Mouse (Mus musculus) frontal cortex, adult (tissue): Measurements from ENCODE around the gene Gpr4.
A peak's percentile ranks its signal among the peaks of the same experiment; 100 is the strongest.

Experiments
- ATAC-seq: cut with Nextera tagmentation; 2 replicates; pipeline ENCODE4 v1.9.2; 2017; ENCODE audit warnings: mild to moderate bottlenecking, moderate library complexity, mixed read lengths; ENCODE audit not compliant: low TSS enrichment

Gene Gpr4

GRCm38 (mm10) chr7:19194676-19195075, 17.7 kb upstream of the Gpr4 start:
- ATAC-seq: no peak

DNA sequence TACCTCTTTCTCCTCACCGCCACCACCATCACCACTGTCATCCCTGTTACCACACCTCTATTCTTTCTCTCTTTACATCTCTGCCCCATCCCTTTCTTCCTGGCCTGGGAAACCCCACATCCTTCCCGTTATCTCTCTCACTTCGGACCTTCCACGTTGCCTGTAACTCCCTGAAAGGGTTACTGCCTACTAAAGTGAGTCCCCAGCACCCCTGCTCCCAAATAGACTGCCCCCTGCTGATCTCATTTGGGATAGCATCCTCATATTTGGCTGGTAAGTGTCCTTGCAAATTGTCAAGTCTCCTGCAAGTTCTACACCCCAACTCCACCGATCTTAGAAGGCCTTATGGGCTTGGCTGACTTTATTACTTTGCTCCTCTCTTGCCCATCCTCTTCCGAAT, 15.7 kb upstream of the Gpr4 start:
- no peak for ATAC-seq

GRCm38 (mm10) chr7:19197985-19198384, 14.4 kb upstream of the Gpr4 start:
- no peak for ATAC-seq

DNA sequence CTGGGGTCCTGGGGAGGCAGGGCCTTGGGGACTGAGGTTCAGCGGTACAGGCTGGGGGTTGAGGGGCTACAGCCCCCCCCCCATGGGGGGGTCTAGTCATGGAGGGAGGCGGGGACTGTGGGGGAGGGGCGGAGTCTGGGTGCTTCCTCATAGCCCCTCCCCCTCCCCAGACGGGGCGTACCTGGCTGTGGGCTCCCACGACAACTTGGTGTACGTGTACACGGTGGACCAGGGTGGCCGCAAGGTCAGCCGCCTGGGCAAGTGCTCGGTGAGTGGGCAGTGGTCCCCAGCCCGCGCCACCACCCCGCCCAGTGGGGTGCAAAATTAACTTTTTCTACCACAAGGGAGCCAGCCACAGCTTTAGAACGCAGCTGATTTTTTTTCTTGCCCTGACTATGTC, 10.7 kb upstream of the Gpr4 start:
- ATAC-seq: no peak

DNA sequence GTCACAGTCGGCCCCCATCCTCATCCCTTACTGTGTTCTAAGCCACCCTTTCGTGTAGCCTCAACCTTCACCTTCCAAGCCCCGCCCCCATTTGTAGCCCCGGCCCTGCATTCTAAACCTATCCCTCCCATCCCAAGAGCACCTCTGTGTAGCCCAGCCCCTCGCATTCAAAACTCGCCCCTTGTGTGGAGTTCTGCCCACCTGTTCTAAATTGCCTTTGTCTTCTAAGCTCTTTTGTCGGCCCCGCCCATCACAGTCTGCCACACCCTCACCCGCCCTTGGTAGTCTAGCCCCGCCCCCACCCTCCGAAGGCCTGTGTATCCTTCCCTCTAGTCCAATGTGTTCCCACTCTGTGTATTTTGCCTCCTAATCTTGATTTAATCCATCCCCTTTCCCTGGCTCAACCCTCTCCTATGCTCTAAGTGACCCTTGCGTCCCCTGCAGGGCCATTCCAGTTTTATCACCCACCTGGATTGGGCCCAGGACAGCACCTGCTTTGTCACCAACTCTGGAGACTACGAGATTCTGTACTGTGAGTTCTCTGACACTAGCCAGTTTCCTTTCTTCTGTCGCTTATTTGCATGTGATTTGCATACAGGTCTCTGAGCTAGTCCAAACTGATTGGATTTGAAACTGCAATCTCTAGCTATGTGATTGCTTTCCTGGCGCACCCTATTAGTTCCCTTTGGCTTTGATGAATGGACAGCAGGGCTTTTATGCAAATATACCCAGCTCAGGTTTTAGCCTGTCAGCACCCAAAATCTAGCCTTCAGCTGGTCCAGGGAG, 10.1 kb upstream of the Gpr4 start:
- ATAC-seq: no peak

GRCm38 (mm10) chr7:19208201-19208910, 4.0 kb upstream of the Gpr4 start:
- ATAC-seq: 0 out of 2 replicates have a peak, but pooled peaks have one; percentile 23

DNA sequence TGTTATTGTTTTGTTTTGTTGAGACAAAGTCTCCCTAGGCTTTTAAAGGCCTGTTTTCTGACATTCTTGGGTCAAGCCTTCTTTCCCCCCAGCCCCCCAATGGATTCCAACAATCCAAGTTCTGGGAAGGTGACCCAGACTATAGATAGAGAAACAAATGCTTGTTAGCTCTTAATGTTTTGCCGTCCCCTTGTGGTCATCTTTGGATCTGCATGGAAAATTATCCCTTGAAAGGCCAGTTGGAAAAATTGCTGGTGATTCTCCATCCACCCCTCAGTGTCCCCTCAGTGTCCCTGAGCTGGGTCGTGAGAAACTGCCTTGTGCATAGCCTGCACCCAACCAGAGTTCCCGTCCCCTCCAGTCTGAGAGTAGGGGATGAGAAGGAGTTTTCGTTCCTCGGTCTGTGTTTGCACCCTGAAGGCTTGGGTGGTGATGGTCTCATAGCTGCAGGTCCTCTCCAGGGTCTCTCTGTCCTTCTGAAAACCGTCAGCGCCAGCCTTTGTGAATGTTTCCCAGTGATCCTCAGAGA, 3.3 kb upstream of the Gpr4 start:
- ATAC-seq: peak; percentile 44; the same call in 1 of the 2 replicates

DNA sequence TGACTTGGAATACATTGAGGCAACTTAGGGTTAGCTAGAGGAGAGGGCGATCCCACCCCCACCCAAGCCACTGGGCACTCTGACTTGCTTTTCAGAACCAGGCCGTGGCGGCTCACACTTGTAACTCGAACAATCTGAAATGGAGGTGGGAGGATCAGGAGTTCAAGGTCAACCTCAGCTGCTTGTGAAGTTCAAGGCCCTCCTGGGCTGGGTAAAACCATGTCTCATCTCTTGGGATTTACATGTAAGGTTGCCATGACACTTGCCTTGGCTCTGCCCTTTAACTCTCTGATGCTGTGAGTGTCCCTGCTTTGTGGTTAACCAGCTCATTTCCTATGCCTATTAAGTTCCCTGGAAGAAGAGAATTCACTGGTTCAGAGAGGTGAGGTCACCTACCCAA, 2.8 kb upstream of the Gpr4 start:
- ATAC-seq: no peak

- no peak for ATAC-seq
Observed at GRCm38 (mm10) chr7:19210010-19210409, 2.3 kb upstream of the Gpr4 start.

DNA sequence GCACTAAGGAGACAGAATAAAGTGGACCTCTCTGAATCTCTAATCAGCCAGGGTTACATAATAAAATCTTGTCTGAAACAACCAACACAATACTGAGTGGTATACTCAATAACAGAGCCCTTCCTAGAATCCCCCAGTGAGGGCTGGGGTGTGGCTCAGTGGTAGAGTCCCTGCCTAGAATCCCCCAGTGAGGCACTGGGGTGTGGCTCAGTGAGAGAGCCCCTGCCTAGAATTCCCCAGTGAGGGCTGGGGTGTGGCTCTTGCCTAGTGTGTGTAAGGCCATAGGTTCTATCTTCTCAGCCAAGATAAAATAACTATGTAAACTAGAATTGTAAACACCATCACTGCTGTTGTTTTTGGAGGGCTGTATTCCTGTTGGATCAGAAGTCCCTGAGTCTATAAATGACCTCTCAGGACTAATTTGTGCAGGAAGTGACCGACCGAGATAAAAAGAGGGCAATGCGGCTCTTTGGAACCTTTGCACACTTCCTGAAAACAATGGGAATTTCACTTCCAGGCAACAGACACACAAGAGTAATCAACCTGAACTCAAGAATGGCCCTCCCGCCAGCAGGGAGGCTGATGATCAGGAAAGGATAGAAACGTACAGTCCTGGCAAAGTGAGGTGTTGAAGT, 1.2 kb upstream of the Gpr4 start:
- ATAC-seq: no peak

DNA sequence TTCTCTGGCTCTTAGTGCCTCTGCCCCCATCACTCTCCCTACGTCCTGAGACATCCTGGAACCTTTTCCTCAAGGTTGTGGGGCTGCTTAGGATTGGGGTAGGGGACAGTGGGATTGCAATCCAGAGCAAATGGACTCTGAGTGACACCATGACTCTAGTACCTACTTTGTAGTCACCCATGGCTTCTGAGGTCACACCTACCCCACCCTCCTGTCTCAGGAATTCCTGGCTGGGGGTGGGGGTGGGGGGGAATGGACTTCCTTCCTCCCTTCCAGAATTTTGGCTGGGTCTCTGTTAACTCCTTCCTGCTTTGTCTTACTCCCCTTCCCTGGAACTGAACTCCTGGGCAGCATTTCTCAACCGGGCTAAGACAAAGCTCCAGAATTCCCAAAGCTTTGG, 1.0 kb downstream of the Gpr4 start:
- ATAC-seq: no peak

- ATAC-seq: no peak
Observed at GRCm38 (mm10) chr7:19214369-19214768, 2.0 kb downstream of the Gpr4 start.

- ATAC-seq: no peak
Observed at GRCm38 (mm10) chr7:19214940-19215339, 2.6 kb downstream of the Gpr4 start.

DNA sequence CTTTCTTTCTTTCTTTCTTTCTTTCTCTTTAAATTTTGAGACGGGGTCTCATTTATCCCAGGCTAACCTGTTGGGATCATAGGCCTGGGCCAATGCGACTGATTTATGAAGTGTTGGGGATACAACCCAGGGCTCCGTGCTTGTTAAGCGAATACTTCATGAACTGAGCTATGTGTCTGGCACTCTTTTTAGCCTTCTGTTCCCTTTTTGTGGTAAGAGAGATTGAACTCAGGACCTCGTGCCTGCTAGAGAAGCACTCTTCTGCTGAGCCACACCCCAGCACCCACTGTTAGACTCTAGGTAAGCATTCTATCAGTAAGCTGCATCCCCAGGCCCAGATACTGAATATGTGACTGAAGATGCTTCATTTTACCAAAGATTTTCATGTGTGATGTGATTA, 5.2 kb downstream of the Gpr4 start:
- ATAC-seq: no peak

DNA sequence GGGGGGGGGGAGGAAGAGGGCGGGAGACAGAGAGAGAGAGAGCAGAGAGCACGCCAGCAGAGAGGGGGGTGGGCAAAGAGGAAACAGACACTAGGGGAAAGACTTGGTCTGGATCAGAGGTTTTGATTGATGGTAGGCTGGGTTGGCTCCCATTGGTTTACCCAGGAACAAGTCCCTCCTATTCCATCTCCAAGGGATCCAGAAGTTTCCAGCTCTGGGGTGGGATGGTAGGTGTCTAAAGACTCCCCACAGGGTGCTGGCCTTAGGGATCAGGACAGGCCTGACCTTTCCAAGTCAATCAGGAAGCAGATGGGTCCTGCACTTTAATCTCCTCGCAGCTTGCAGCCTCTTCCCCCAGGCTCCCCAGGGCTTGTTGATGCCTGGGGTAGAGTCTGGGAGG, 5.6 kb downstream of the Gpr4 start:
- no peak for ATAC-seq

DNA sequence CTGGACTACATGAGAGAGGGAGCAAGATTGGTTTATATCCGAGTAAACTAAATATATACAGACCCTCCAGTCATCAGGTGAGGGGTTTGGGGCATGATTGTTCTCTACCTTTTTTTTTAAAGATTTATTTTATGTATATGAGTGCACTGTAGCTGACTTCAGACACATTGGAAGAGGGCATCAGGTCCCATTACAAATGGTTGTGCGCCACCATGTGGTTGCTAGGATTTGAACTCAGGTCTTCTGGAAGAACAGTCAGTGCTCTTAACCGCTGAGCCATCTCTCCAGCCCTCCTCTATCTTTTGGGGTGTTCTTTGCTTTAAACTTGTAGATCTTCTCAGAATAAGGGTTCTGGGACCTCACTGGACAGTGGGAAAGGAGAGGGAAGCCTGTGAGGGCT, 7.7 kb downstream of the Gpr4 start:
- no peak for ATAC-seq

- no peak for ATAC-seq
Observed at GRCm38 (mm10) chr7:19222189-19222588, 9.9 kb downstream of the Gpr4 start.

DNA sequence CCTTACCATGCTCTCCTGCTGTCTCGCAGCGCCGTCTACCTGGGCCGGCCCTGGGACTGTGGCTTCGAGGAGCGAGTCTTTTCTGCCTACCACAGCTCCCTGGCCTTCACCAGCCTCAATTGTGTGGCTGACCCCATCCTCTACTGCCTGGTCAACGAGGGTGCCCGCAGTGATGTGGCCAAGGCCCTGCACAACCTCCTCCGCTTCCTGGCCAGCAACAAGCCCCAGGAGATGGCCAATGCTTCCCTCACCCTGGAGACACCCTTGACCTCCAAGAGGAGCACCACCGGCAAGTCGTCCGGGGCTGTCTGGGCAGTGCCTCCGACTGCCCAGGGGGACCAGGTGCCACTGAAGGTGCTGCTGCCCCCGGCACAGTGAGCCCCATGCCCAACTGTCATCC, 10.5 kb downstream of the Gpr4 start:
- no peak for ATAC-seq

GRCm38 (mm10) chr7:19224933-19225332, 12.6 kb downstream of the Gpr4 start:
- no peak for ATAC-seq

DNA sequence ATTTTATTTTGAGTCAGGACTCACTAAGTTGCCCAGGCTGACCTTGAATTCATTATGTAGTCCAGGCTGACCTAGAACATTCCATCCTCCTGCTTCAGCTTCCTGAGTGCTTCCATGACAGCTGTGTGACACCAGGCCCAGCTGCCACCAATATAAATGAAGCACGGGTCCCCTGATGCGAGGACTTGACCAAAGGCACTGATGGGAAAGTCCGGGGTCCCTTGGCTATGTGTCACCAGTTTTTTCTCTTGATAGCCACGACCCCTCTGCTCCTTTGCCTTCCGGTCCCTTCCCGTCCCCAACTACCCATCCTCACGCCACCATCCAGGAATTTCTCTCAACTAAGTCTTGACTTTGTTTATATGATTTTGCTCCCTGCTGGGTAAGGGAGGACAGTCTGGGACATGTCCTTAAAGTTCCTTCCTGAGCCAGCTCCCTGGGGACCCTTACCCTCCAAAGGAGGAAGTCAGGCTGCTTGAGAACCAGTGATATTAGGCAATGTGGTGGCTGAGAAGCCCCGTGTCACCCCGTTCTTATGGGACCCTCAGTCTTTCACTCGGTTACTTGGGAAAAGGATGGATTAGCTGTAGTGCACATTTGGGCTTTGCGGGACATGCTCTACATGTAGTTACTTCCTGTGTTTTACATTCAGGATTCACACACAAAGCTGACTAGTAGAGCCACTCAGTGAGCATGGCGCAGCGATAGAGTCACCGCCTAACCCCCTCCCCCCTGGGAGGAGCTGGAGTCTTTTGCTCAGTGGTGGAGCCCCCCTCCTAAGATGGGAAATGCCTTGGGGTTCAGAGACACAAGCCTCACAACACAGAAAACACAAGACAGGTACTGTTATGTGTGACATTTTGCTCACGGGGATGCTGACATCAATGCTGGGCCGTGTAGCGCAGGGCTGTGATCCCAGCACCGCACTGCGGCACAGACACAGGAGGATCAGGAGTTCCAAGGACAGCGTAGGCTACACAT, 14.8 kb downstream of the Gpr4 start:
- peak; percentile 18 for ATAC-seq
